Mouse (Mus musculus) embryonic facial prominence, embryonic 11.5 days (tissue): ENCODE data around the gene Kcng4. TPM values are rescaled to one million over a fixed set of nuclear protein-coding genes. Genes with fewer than 3 reads are reported as not detected.

Experiments
- ATAC-seq: fragments of 200-750 bp; cut with Nextera tagmentation; replicated peaks from 2 replicates; pipeline ENCODE4 v1.8.0; 2017; ENCODE audit warnings: low read depth; ENCODE audit not compliant: insufficient number of reproducible peaks, low FRiP score, low TSS enrichment
- DNase-seq: peaks from one replicate; pipeline ENCODE4 v3.0.0-alpha.2; 2015; ENCODE audit warnings: low spot score
- H3K27ac ChIP-seq: fragments of 300-500 bp; sonication (generic); replicated peaks from 2 replicates; pipeline ENCODE4 v1.5.1; 2014; ENCODE audit warnings: mild to moderate bottlenecking, low read depth, low read length, control low read depth
- H3K27me3 ChIP-seq: fragments of 300-500 bp; sonication (generic); 2 replicates; pipeline ENCODE4 v1.6.1; 2014; ENCODE audit warnings: mild to moderate bottlenecking, low read length, moderate library complexity, mixed read lengths; ENCODE audit not compliant: control insufficient read depth, insufficient read depth
- H3K36me3 ChIP-seq: fragments of 300-500 bp; sonication (generic); replicated peaks from 2 replicates; pipeline ENCODE4 v1.6.1; 2014; ENCODE audit warnings: low read depth, mild to moderate bottlenecking, low read length, moderate library complexity, mixed read lengths; ENCODE audit not compliant: control insufficient read depth, insufficient read depth
- H3K4me1 ChIP-seq: fragments of 300-500 bp; sonication (generic); 2 replicates; pipeline ENCODE4 v1.6.1; 2014; ENCODE audit warnings: low read length, mixed read lengths; ENCODE audit not compliant: control insufficient read depth, insufficient read depth
- H3K4me2 ChIP-seq: fragments of 300-500 bp; sonication (generic); 2 replicates; pipeline ENCODE4 v1.6.1; 2014; ENCODE audit warnings: low read depth, mild to moderate bottlenecking, control low read depth, low read length, moderate library complexity
- H3K4me3 ChIP-seq: fragments of 300-500 bp; sonication (generic); 2 replicates; pipeline ENCODE4 v1.5.1; 2014; ENCODE audit warnings: low read depth, low read length, control low read depth
- H3K9ac ChIP-seq: fragments of 300-500 bp; sonication (generic); replicated peaks from 2 replicates; pipeline ENCODE4 v1.6.1; 2014; ENCODE audit warnings: mild to moderate bottlenecking, control low read depth, low read length
- H3K9me3 ChIP-seq: fragments of 300-500 bp; sonication (generic); replicated peaks from 2 replicates; pipeline ENCODE4 v1.6.1; 2016; ENCODE audit warnings: mild to moderate bottlenecking, low read length, inconsistent platforms, mixed read lengths; ENCODE audit not compliant: control insufficient read depth
- WGBS: fragments of 180-500 bp; shearing (Covaris S2); extraction: QIAGEN DNeasy Blood & Tissue Kit; methylation state at CpG from one replicate; pipeline ENCODE4 v1.1.7; 2014; 5-methylcytosine and 5-hydroxymethylcytosine counted together
- polyA plus RNA-seq: library from polyadenylated mRNA; unstranded; fragments of >200 nt; fragmentation: Nextera tagmentation; extraction: Ambion mirVana; gene quantifications from 2 replicates; pipeline ENCODE4 v1.2.1, GENCODE M21; 2014

The Kcng4 gene
- polyA plus RNA-seq, 1 experiment from 2014 or later, result not detected

DNA sequence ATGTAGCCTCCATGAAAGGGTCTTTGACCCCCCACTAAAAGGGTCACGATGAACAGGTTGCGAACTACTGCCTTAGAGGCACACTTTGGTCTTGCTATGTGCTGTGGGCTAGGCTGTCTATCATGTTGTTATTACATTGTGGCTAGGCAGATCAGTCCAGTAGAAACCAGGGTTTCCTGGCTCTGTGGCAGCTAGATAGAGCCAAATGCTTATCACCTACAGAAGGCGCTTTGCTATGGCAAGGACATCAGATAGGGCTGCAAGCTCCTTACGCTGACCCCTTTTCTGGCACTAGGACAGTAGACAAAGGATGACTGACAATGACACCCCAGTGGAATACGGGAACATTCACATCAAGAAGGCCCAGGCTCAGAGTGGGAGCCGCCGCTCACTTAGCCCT, 8.3 kb downstream of the Kcng4 start:
- H3K27ac ChIP-seq, result no peak overlapping the region

DNA sequence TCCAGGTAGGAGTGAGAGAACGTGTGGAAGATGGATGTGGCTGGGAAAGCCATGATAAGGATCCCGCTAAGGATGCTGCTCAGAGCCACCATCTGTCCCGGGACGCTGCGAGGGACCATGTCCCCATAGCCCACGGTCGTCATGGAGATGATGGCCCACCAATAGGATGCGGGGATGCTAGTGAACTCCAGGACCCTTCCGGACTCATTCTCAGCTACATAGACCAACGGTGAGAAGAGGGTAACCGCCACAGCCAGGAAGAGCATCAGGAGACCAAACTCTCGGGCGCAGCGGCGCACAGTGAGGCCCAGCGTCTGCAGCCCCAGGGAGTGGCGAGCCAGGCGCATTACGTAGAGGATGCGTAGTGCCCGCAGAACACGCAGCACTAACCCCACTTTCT, 9.7 kb downstream of the Kcng4 start:
- Histone ChIP-seq H3K4me3 (no peak overlapping the region), H3K27ac (no peak overlapping the region), H3K9me3 (no peaks in the 10 kb centered on the region), H3K36me3 (no peaks in the 10 kb centered on the region), H3K9ac (no peak overlapping the region), H3K4me2 (no peak overlapping the region), H3K27me3 (no peaks in the 10 kb centered on the region), H3K4me1 (no peaks in the 10 kb centered on the region)
- ATAC-seq (no peak), DNase-seq (no peak)
- 84% methylated on average over 22 of the region's 22 CpGs for WGBS

More for the DNA sequence above, 8.3 kb downstream of the Kcng4 start:
- H3K4me1 ChIP-seq, result no peaks in the 10 kb centered on the region
- H3K9ac ChIP-seq, result no peak overlapping the region
- DNase-seq (no peak), ATAC-seq (no peak)
- 78% methylated on average over 7 of the region's 7 CpGs for WGBS
- H3K27me3 ChIP-seq, result no peaks in the 10 kb centered on the region
- H3K36me3 ChIP-seq, result no peaks in the 10 kb centered on the region
- H3K4me2 ChIP-seq, result no peak overlapping the region
- no peaks in the 10 kb centered on the region for H3K9me3 ChIP-seq
- no peak overlapping the region for H3K4me3 ChIP-seq

DNA sequence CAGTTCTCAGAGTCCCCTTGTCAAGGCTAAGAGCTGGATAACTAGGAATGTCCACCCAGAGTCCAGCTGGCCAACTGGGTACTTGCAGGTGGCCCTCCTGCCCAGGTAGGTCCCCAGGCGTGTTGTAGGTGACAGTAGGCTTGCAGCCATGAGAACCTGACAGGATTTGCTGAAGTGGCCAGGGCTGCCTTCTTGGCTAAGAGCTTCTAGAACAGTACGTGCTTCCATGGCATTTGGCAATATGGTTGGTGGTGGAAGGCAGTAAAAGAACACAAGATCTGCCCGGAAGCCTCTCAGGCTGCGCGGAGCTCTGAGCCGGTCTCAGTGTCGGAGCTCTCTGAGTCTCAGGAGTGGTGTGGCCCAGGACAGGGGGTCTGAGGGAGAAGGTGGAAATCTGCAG, 10.6 kb downstream of the Kcng4 start:
- Histone ChIP-seq H3K9ac (no peak overlapping the region), H3K36me3 (no peaks in the 10 kb centered on the region), H3K27ac (no peak overlapping the region), H3K9me3 (no peaks in the 10 kb centered on the region), H3K4me3 (no peak overlapping the region), H3K4me2 (no peak overlapping the region), H3K4me1 (no peaks in the 10 kb centered on the region), H3K27me3 (no peaks in the 10 kb centered on the region)
- no peak for DNase-seq
- no peak for ATAC-seq
- 83% methylated on average over 7 of the region's 7 CpGs for WGBS

DNA sequence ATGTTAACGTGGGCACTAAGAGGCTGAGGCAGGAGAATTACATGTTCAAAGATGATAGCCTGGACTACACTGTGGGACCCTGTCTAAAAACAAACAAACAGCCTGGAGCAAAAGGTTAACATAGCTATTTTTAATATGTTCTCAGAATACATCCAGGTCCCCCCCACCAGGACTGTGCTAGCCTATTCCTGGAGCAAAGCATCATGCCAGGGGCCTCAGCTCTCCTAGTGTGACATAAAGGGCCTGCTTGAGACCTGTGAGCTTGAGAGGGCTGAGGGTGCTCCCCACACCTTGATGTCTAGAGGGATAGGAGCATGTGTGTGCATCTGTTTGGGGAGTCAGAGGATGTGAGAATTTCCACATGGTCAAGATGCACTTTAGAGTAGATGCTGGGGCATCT, 11.7 kb downstream of the Kcng4 start:
- Histone ChIP-seq H3K27ac (no peak overlapping the region), H3K4me3 (no peak overlapping the region), H3K9me3 (no peaks in the 10 kb centered on the region), H3K36me3 (no peaks in the 10 kb centered on the region), H3K4me2 (no peak overlapping the region), H3K9ac (no peak overlapping the region), H3K27me3 (no peaks in the 10 kb centered on the region), H3K4me1 (no peaks in the 10 kb centered on the region)
- no peak for DNase-seq
- ATAC-seq, result no peak
- WGBS, result 82% methylated on average over 1 of the region's 1 CpGs

DNA sequence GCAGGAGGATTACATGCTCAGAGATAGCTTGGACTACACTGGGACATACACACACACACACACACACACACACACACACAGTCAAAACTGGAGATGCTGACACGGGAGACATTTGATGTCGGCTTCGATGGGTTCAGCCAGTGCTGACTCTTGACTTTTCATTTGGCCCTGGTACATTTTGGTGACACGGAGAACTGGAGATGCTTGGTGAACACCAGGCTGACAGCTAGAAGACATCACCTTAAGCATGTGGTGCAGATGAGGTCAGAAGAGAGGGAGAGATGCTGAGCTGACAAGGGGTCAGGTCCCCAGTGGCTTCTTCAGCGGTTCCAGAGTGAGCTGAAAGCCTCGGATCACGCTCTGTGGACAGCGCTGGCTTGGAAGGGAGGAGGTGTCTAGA, 12.4 kb downstream of the Kcng4 start:
- no peaks in the 10 kb centered on the region for H3K36me3 ChIP-seq
- DNase-seq (no peak), ATAC-seq (no peak)
- no peak overlapping the region for H3K27ac ChIP-seq
- H3K4me1 ChIP-seq, result no peaks in the 10 kb centered on the region
- 76% methylated on average over 8 of the region's 8 CpGs for WGBS
- no peak overlapping the region for H3K4me3 ChIP-seq
- no peaks in the 10 kb centered on the region for H3K9me3 ChIP-seq
- no peaks in the 10 kb centered on the region for H3K27me3 ChIP-seq
- H3K9ac ChIP-seq, result no peak overlapping the region
- H3K4me2 ChIP-seq, result no peak overlapping the region

DNA sequence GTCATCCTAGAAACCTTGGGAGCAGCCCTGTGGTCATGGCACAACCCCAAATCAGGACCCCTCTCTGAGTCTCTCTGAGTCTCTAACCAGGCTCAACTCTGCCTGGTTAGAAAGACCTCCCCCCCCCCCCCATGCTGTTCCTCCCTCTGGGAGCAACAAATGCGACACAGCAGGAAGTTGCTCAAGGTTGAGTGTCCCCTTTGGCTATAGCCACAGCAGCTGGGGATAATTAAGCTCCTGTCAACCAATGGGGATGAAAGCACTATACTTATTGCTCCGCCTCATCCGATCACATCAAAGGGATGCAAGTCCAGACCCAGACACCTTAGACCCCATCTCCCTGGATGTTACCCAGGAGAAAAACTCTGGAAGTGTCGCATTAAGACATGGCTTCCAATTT, 12.9 kb downstream of the Kcng4 start:
- Histone ChIP-seq H3K4me2 (no peak overlapping the region), H3K9ac (no peak overlapping the region), H3K4me3 (no peak overlapping the region), H3K27ac (no peak overlapping the region), H3K27me3 (no peaks in the 10 kb centered on the region), H3K4me1 (no peaks in the 10 kb centered on the region), H3K36me3 (no peaks in the 10 kb centered on the region), H3K9me3 (no peaks in the 10 kb centered on the region)
- WGBS, result 38% methylated on average over 4 of the region's 4 CpGs
- DNase-seq (peak; percentile 47), ATAC-seq (no peak)

DNA sequence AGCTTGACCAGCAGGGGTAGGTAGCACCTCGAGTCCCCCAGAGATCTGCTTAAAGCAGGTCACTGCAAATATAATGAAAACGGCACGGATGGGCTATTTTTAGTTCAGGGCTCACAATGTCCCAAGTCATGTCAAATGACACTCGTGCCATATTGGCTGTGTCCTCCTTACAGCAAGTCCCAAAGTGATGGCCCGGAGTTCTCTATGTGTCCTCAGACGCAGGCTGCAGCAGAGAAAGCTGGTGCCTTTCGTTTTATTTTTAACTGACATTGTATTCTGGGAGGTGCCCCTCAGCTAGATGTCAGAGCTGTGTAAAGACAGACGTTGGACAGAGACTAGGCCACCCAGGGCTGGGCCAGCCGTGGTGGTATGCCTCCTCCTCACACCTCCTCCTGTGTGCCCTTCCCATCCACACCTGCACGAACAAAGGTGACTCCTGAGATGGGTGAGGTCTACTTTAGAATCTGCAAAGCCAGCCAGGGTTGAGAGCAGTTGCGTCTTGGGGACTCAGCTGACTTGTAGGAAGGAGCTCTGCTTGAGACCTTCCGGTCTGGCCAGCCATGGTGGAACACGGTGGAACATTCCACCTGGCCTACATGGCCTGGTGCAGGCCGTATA, 14.5 kb downstream of the Kcng4 start:
- H3K4me3 ChIP-seq, result no peak overlapping the region
- WGBS, result 87% methylated on average over 14 of the region's 14 CpGs
- ATAC-seq, result no peak

DNA sequence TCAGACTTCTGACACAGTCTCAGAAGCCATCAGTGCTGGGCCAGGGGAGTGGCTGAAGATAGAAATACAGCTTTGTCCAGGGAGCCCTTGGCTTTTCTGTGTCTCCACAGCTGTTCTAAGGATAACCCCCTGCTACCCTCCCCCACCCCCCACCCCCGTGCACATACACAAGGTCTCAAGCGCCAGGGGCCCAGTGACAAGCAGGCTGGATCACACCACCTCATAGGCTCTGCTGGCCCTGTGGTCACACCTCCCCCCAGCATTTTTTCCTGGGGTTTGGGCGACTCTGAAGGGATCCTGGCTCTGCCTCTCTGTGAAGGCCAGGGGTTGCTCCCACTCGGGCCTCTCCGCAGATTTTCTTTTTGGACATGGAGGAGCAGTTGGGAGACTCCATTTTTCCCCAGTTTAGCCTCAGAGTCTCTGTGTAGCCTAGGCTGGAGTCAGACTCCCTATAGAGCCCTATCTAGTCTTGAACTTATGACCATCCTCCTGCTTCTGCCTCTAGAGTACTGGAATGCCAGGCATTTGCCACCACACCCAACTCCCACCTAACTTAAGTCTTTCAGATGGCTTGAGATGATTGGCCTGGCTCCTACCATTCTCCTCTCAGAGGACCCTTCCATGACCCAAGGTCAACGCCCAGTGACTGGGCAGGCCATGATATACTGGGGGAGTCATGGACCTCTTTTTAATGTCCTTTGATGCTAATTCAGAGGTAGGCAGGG, 15.2 kb downstream of the Kcng4 start:
- H3K4me1 ChIP-seq, result no peaks in the 10 kb centered on the region
- DNase-seq, result no peak
- H3K4me3 ChIP-seq, result no peak overlapping the region
- H3K4me2 ChIP-seq, result no peak overlapping the region
- no peaks in the 10 kb centered on the region for H3K27me3 ChIP-seq
- H3K36me3 ChIP-seq, result no peaks in the 10 kb centered on the region
- no peak overlapping the region for H3K27ac ChIP-seq
- H3K9me3 ChIP-seq, result no peaks in the 10 kb centered on the region
- no peak for ATAC-seq
- 68% methylated on average over 6 of the region's 6 CpGs for WGBS
- no peak overlapping the region for H3K9ac ChIP-seq

More for the DNA sequence above, 14.5 kb downstream of the Kcng4 start:
- Histone ChIP-seq H3K27ac (no peak overlapping the region), H3K36me3 (no peaks in the 10 kb centered on the region), H3K27me3 (no peaks in the 10 kb centered on the region), H3K4me2 (no peak overlapping the region), H3K9me3 (no peaks in the 10 kb centered on the region), H3K4me1 (no peaks in the 10 kb centered on the region), H3K9ac (no peak overlapping the region)
- DNase-seq, result no peak
